Mouse (Mus musculus): ENCODE results near the gene Met. TPM values are rescaled to one million over a fixed set of nuclear protein-coding genes. Genes with fewer than 3 reads are reported as not detected.

Met gene
- polyA plus RNA-seq, 1 experiment from 2014 or later = 2.9 TPM

DNA sequence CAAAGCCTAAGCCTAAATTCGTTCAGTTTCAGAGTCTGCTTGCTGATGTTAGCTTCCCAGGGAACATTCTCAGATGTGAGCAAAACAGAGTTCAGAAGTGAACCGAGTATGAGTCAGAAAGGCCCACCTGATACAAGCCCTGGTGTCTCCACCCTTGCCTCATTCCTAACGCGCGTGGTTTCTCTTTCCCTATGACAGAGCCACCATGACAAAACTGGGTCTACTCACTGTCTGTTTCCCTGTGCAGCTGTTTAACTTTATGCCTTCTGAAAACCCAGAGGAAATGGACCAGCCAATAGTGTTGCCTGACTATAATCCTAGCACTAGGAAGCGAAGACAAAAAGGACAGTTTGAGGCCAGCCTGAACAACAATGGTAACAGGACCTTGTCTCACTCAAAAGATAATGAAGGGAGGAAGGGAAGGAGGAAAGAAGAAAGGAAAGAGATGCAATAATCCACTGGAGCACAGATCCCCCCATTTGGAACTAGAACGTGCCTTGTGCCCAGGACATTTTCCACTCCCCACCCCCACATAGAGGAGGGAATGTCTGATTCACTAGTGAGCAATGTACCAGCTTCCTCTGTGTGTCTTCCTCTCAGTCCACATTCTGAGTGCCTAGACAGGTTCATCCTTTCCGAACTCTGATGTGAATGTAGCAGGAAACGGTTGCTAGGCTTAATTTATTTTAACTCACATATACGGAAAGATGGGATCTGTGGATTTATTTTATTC lies 15.4 kb downstream of the Met start:
- no peaks in the 10 kb centered on the region for H3K4me1 ChIP-seq (ENCODE audit: control insufficient read depth, insufficient read depth, low read length)
- ATAC-seq (replicated peaks; ENCODE audit: insufficient number of reproducible peaks, low FRiP score, low TSS enrichment, low read depth) (no peak), DNase-seq (ENCODE audit: low spot score) (no peak)
- H3K9me3 ChIP-seq (replicated peaks; ENCODE audit: control insufficient read depth, low read length) = no peaks in the 10 kb centered on the region
- H3K9ac ChIP-seq (replicated peaks; ENCODE audit: low read length) = no peak overlapping the region
- WGBS = 83% methylated on average over 10 of the region's 10 CpGs
- H3K27me3 ChIP-seq (ENCODE audit: control insufficient read depth, insufficient read depth, low read length) = no peaks in the 10 kb centered on the region
- no peak overlapping the region for H3K4me3 ChIP-seq (ENCODE audit: low read depth, low read length)
- no peak overlapping the region for H3K27ac ChIP-seq (replicated peaks; ENCODE audit: low read depth, low read length)
- no peak overlapping the region for H3K4me2 ChIP-seq (ENCODE audit: low read depth, low read length)
- H3K36me3 ChIP-seq (replicated peaks; ENCODE audit: control insufficient read depth, insufficient read depth, low read depth, low read length) = no peaks in the 10 kb centered on the region

DNA sequence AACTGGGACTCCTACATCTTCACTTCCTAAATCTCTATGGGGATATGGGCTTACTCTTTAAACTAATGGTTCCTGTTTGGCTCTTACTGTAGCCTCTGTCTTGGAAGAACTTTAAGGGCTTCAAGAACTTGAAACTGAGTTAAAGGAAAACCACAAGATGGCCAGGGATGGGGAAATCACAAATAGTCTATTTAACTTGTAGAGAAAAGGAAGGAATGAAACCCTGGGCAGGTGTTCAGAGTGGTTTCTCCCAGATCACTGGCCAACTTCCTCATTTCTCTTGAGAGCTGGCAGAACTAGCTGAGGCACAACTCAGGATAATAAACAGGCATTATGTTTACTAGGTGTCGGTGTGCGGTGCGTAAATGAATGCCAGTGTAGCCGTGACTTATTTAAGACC lies 17.5 kb downstream of the Met start:
- H3K4me1 ChIP-seq (ENCODE audit: control insufficient read depth, insufficient read depth, low read length) = no peaks in the 10 kb centered on the region
- no peak overlapping the region for H3K4me3 ChIP-seq (ENCODE audit: low read depth, low read length)
- H3K27me3 ChIP-seq (ENCODE audit: control insufficient read depth, insufficient read depth, low read length) = no peaks in the 10 kb centered on the region
- H3K27ac ChIP-seq (replicated peaks; ENCODE audit: low read depth, low read length) = no peak overlapping the region
- no peaks in the 10 kb centered on the region for H3K9me3 ChIP-seq (replicated peaks; ENCODE audit: control insufficient read depth, low read length)
- DNase-seq (ENCODE audit: low spot score) (no peak), ATAC-seq (replicated peaks; ENCODE audit: insufficient number of reproducible peaks, low FRiP score, low TSS enrichment, low read depth) (no peak)
- WGBS = 83% methylated on average over 4 of the region's 4 CpGs
- no peak overlapping the region for H3K4me2 ChIP-seq (ENCODE audit: low read depth, low read length)
- H3K36me3 ChIP-seq (replicated peaks; ENCODE audit: control insufficient read depth, insufficient read depth, low read depth, low read length) = no peaks in the 10 kb centered on the region
- no peak overlapping the region for H3K9ac ChIP-seq (replicated peaks; ENCODE audit: low read length)

DNA sequence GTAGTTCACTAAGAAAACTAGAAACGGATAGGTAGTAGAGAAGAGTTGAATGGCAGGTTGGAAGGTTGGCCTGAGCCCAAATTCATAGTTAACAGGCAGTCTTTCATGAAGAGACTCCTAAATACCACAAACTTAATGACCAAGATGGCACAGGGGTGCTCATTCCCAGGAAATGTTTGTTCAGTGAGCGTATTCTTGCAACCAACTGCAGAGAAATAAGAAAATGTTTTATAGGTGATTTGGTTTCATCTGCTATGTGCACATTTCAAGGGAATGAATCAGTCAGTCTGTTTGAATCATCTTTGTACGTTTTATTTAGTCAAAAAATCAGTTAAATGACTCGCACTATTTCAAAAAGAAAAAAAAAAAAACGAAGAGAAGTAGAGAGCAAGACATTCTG lies 21.6 kb downstream of the Met start:
- Histone ChIP-seq H3K4me3 (ENCODE audit: low read depth, low read length) (no peak overlapping the region), H3K27ac (replicated peaks; ENCODE audit: low read depth, low read length) (no peak overlapping the region), H3K4me1 (ENCODE audit: control insufficient read depth, insufficient read depth, low read length) (no peaks in the 10 kb centered on the region), H3K36me3 (replicated peaks; ENCODE audit: control insufficient read depth, insufficient read depth, low read depth, low read length) (no peaks in the 10 kb centered on the region), H3K9ac (replicated peaks; ENCODE audit: low read length) (no peak overlapping the region), H3K9me3 (replicated peaks; ENCODE audit: control insufficient read depth, low read length) (no peaks in the 10 kb centered on the region), H3K27me3 (ENCODE audit: control insufficient read depth, insufficient read depth, low read length) (no peaks in the 10 kb centered on the region), H3K4me2 (ENCODE audit: low read depth, low read length) (no peak overlapping the region)
- no peak for ATAC-seq (replicated peaks; ENCODE audit: insufficient number of reproducible peaks, low FRiP score, low TSS enrichment, low read depth)
- no peak for DNase-seq (ENCODE audit: low spot score)
- 84% methylated on average over 5 of the region's 5 CpGs for WGBS

- Histone ChIP-seq H3K36me3 (replicated peaks; ENCODE audit: control insufficient read depth, insufficient read depth, low read depth, low read length) (no peaks in the 10 kb centered on the region), H3K4me1 (ENCODE audit: control insufficient read depth, insufficient read depth, low read length) (no peaks in the 10 kb centered on the region), H3K4me3 (ENCODE audit: low read depth, low read length) (no peak overlapping the region), H3K9ac (replicated peaks; ENCODE audit: low read length) (no peak overlapping the region), H3K9me3 (replicated peaks; ENCODE audit: control insufficient read depth, low read length) (no peaks in the 10 kb centered on the region), H3K27ac (replicated peaks; ENCODE audit: low read depth, low read length) (no peak overlapping the region), H3K4me2 (ENCODE audit: low read depth, low read length) (no peak overlapping the region), H3K27me3 (ENCODE audit: control insufficient read depth, insufficient read depth, low read length) (no peaks in the 10 kb centered on the region)
- ATAC-seq (replicated peaks; ENCODE audit: insufficient number of reproducible peaks, low FRiP score, low TSS enrichment, low read depth) (no peak), DNase-seq (ENCODE audit: low spot score) (no peak)
- 95% methylated on average over 7 of the region's 7 CpGs for WGBS
These were observed 22.2 kb downstream of the Met start for GRCm38 (mm10) chr6:17485782-17486181.

- Histone ChIP-seq H3K9ac (replicated peaks; ENCODE audit: low read length) (no peak overlapping the region), H3K4me3 (ENCODE audit: low read depth, low read length) (no peak overlapping the region), H3K4me1 (ENCODE audit: control insufficient read depth, insufficient read depth, low read length) (no peaks in the 10 kb centered on the region), H3K36me3 (replicated peaks; ENCODE audit: control insufficient read depth, insufficient read depth, low read depth, low read length) (no peaks in the 10 kb centered on the region), H3K9me3 (replicated peaks; ENCODE audit: control insufficient read depth, low read length) (no peaks in the 10 kb centered on the region), H3K27ac (replicated peaks; ENCODE audit: low read depth, low read length) (no peak overlapping the region), H3K27me3 (ENCODE audit: control insufficient read depth, insufficient read depth, low read length) (no peaks in the 10 kb centered on the region), H3K4me2 (ENCODE audit: low read depth, low read length) (no peak overlapping the region)
- DNase-seq (ENCODE audit: low spot score) (no peak), ATAC-seq (replicated peaks; ENCODE audit: insufficient number of reproducible peaks, low FRiP score, low TSS enrichment, low read depth) (no peak)
- 71% methylated on average over 2 of the region's 2 CpGs for WGBS
These were observed 24.8 kb downstream of the Met start for GRCm38 (mm10) chr6:17488291-17488817.

- no peaks in the 10 kb centered on the region for H3K27me3 ChIP-seq (ENCODE audit: control insufficient read depth, insufficient read depth, low read length)
These were observed 27.2 kb downstream of the Met start for GRCm38 (mm10) chr6:17490786-17491185.

GRCm38 (mm10) chr6:17491502-17491901 lies 27.9 kb downstream of the Met start:
- Histone ChIP-seq H3K4me2 (ENCODE audit: low read depth, low read length) (no peak overlapping the region), H3K9me3 (replicated peaks; ENCODE audit: control insufficient read depth, low read length) (no peaks in the 10 kb centered on the region), H3K27me3 (ENCODE audit: control insufficient read depth, insufficient read depth, low read length) (no peaks in the 10 kb centered on the region), H3K4me1 (ENCODE audit: control insufficient read depth, insufficient read depth, low read length) (no peaks in the 10 kb centered on the region), H3K27ac (replicated peaks; ENCODE audit: low read depth, low read length) (no peak overlapping the region), H3K9ac (replicated peaks; ENCODE audit: low read length) (no peak overlapping the region), H3K36me3 (replicated peaks; ENCODE audit: control insufficient read depth, insufficient read depth, low read depth, low read length) (no peaks in the 10 kb centered on the region), H3K4me3 (ENCODE audit: low read depth, low read length) (no peak overlapping the region)
- no peak for ATAC-seq (replicated peaks; ENCODE audit: insufficient number of reproducible peaks, low FRiP score, low TSS enrichment, low read depth)
- 84% methylated on average over 10 of the region's 10 CpGs for whole genome bisulfite sequencing
- DNase-seq (ENCODE audit: low spot score) = no peak

More at GRCm38 (mm10) chr6:17490786-17491185, 27.2 kb downstream of the Met start:
- no peaks in the 10 kb centered on the region for H3K4me1 ChIP-seq (ENCODE audit: control insufficient read depth, insufficient read depth, low read length)
- ATAC-seq (replicated peaks; ENCODE audit: insufficient number of reproducible peaks, low FRiP score, low TSS enrichment, low read depth) = no peak
- no peak for DNase-seq (ENCODE audit: low spot score)
- no peaks in the 10 kb centered on the region for H3K36me3 ChIP-seq (replicated peaks; ENCODE audit: control insufficient read depth, insufficient read depth, low read depth, low read length)
- H3K9ac ChIP-seq (replicated peaks; ENCODE audit: low read length) = no peak overlapping the region
- no peak overlapping the region for H3K4me2 ChIP-seq (ENCODE audit: low read depth, low read length)
- 84% methylated on average over 2 of the region's 2 CpGs for WGBS
- no peaks in the 10 kb centered on the region for H3K9me3 ChIP-seq (replicated peaks; ENCODE audit: control insufficient read depth, low read length)
- H3K27ac ChIP-seq (replicated peaks; ENCODE audit: low read depth, low read length) = no peak overlapping the region
- H3K4me3 ChIP-seq (ENCODE audit: low read depth, low read length) = no peak overlapping the region

DNA sequence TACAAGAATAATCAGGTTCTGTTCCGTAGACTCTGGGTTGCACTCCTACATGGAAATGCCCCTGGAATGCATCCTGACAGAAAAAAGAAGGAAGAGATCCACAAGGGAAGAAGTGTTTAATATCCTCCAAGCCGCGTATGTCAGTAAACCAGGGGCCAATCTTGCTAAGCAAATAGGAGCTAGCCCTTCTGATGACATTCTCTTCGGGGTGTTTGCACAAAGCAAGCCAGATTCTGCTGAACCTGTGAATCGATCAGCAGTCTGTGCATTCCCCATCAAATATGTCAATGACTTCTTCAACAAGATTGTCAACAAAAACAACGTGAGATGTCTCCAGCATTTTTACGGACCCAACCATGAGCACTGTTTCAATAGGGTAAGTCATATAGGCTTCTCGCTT lies 28.5 kb downstream of the Met start:
- no peak for DNase-seq (ENCODE audit: low spot score)

More for the DNA sequence above, 28.5 kb downstream of the Met start:
- Histone ChIP-seq H3K4me1 (ENCODE audit: control insufficient read depth, insufficient read depth, low read length) (no peaks in the 10 kb centered on the region), H3K4me3 (ENCODE audit: low read depth, low read length) (no peak overlapping the region), H3K36me3 (replicated peaks; ENCODE audit: control insufficient read depth, insufficient read depth, low read depth, low read length) (no peaks in the 10 kb centered on the region), H3K9me3 (replicated peaks; ENCODE audit: control insufficient read depth, low read length) (no peaks in the 10 kb centered on the region), H3K27me3 (ENCODE audit: control insufficient read depth, insufficient read depth, low read length) (no peaks in the 10 kb centered on the region), H3K4me2 (ENCODE audit: low read depth, low read length) (no peak overlapping the region), H3K27ac (replicated peaks; ENCODE audit: low read depth, low read length) (no peak overlapping the region), H3K9ac (replicated peaks; ENCODE audit: low read length) (no peak overlapping the region)
- 94% methylated on average over 8 of the region's 8 CpGs for WGBS
- no peak for ATAC-seq (replicated peaks; ENCODE audit: insufficient number of reproducible peaks, low FRiP score, low TSS enrichment, low read depth)

All from embryonic facial prominence, embryonic 11.5 days (tissue).